Mouse (Mus musculus) liver, adult (tissue): ENCODE measurements around the gene Bpifa6.

ENCODE experiments used
- GATA4 ChIP-seq: IDR thresholded peaks from 2 replicates; pipeline ENCODE4 v1.6.1; 2014; ENCODE audit warnings: mild to moderate bottlenecking, low read length; ENCODE audit not compliant: insufficient replicate concordance

The Bpifa6 gene

GRCm38 (mm10) chr2:153974582-153974981, at the start of gene Bpifa6:
TSS of gene Bpifa6 (plus strand) at chr2:153974945.
- no peak for TF ChIP-seq GATA4

GRCm38 (mm10) chr2:153929871-153930413, 44.8 kb upstream of the Bpifa6 start:
- no peak for TF ChIP-seq GATA4

GRCm38 (mm10) chr2:153931125-153931524, 43.6 kb upstream of the Bpifa6 start:
- TF ChIP-seq GATA4: no peak

GRCm38 (mm10) chr2:153933311-153933710, 41.4 kb upstream of the Bpifa6 start:
- TF ChIP-seq GATA4: no peak

GRCm38 (mm10) chr2:153935348-153935747, 39.4 kb upstream of the Bpifa6 start:
- no peak for TF ChIP-seq GATA4

GRCm38 (mm10) chr2:153937843-153938242, 36.9 kb upstream of the Bpifa6 start, which contains the start of gene Bpifb4:
TSS of gene Bpifb4 (plus strand) at chr2:153938212.
- TF ChIP-seq GATA4: no peak

- no peak for TF ChIP-seq GATA4
These were observed 31.2 kb upstream of the Bpifa6 start for GRCm38 (mm10) chr2:153943537-153943936.

- TF ChIP-seq GATA4: no peak
These were observed 30.2 kb upstream of the Bpifa6 start for GRCm38 (mm10) chr2:153944567-153944966.

GRCm38 (mm10) chr2:153952897-153953296, 21.8 kb upstream of the Bpifa6 start:
- TF ChIP-seq GATA4: no peak

- no peak for TF ChIP-seq GATA4
These were observed 20.9 kb upstream of the Bpifa6 start for GRCm38 (mm10) chr2:153953836-153954235.

GRCm38 (mm10) chr2:153962821-153963331, 11.9 kb upstream of the Bpifa6 start:
- no peak for TF ChIP-seq GATA4

- no peak for TF ChIP-seq GATA4
These were observed 11.4 kb upstream of the Bpifa6 start for GRCm38 (mm10) chr2:153963334-153963733.

- TF ChIP-seq GATA4: no peak
These were observed 4.5 kb upstream of the Bpifa6 start for GRCm38 (mm10) chr2:153970221-153970620.

GRCm38 (mm10) chr2:153995770-153996169, 21.0 kb downstream of the Bpifa6 start:
- TF ChIP-seq GATA4: no peak

- no peak for TF ChIP-seq GATA4
These were observed 25.8 kb downstream of the Bpifa6 start for GRCm38 (mm10) chr2:154000501-154000900.

- no peak for TF ChIP-seq GATA4
These were observed 26.3 kb downstream of the Bpifa6 start for GRCm38 (mm10) chr2:154001056-154001455.

- TF ChIP-seq GATA4: no peak
These were observed 29.7 kb downstream of the Bpifa6 start for GRCm38 (mm10) chr2:154004456-154004855.
